Mouse (Mus musculus): ENCODE data around the gene Tmc4. TPM values are rescaled to one million over a fixed set of nuclear protein-coding genes. Genes with fewer than 3 reads are reported as not detected.
"Not testable (repeated sequence)": the region's sequence is repeated elsewhere in the genome, so short reads cannot be mapped to it uniquely, and the experiment has no call there.

Gene Tmc4
- polyA plus RNA-seq (2014; fragmentation: Nextera tagmentation; extraction: Ambion mirVana), result 4.1 and 6.2 TPM in 2 replicates

- Histone ChIP-seq H3K27ac (ENCODE audit: low read depth, low read length) (no peak within 1 kb of the TSS), H3K4me1 (ENCODE audit: control insufficient read depth, insufficient read depth, low read length) (no peaks in the 10 kb centered on the region), H3K9ac (replicated peaks; ENCODE audit: low read depth, low read length) (no peak within 1 kb of the TSS), H3K36me3 (ENCODE audit: control insufficient read depth, insufficient read depth, low read length) (peaks cover 6% of the 10 kb centered on the region; the same call in 1 of the 2 replicates), H3K4me2 (ENCODE audit: low read depth, low read length) (no peak within 1 kb of the TSS), H3K9me3 (ENCODE audit: control insufficient read depth, low read length) (no peaks in the 10 kb centered on the region), H3K27me3 (ENCODE audit: control insufficient read depth, insufficient read depth, low read length) (no peaks in the 10 kb centered on the region), H3K4me3 (ENCODE audit: low read depth, low read length) (no peak within 1 kb of the TSS)
- no peak for ATAC-seq (ENCODE audit: low read depth)
- WGBS, result 63% methylated on average over 9 of the region's 9 CpGs
Observed at GRCm38 (mm10) chr7:3677342-3677741, at the start of gene Tmc4. Tmc4 (minus strand) TSS chr7:3677553.

GRCm38 (mm10) chr7:3725459-3725858, 48.1 kb upstream of the Tmc4 start:
- H3K4me3 ChIP-seq (ENCODE audit: low read depth, low read length); H3K9me3 ChIP-seq (ENCODE audit: control insufficient read depth, low read length); H3K4me1 ChIP-seq (ENCODE audit: control insufficient read depth, insufficient read depth, low read length); H3K4me2 ChIP-seq (ENCODE audit: low read depth, low read length); H3K36me3 ChIP-seq (ENCODE audit: control insufficient read depth, insufficient read depth, low read length); H3K27me3 ChIP-seq (ENCODE audit: control insufficient read depth, insufficient read depth, low read length); H3K27ac ChIP-seq (ENCODE audit: low read depth, low read length); ATAC-seq (ENCODE audit: low read depth); H3K9ac ChIP-seq (replicated peaks; ENCODE audit: low read depth, low read length): not testable (repeated sequence)

- not testable (repeated sequence) for H3K36me3 ChIP-seq (ENCODE audit: control insufficient read depth, insufficient read depth, low read length); H3K27ac ChIP-seq (ENCODE audit: low read depth, low read length); H3K4me2 ChIP-seq (ENCODE audit: low read depth, low read length); H3K27me3 ChIP-seq (ENCODE audit: control insufficient read depth, insufficient read depth, low read length); H3K9me3 ChIP-seq (ENCODE audit: control insufficient read depth, low read length); H3K4me3 ChIP-seq (ENCODE audit: low read depth, low read length); H3K9ac ChIP-seq (replicated peaks; ENCODE audit: low read depth, low read length); H3K4me1 ChIP-seq (ENCODE audit: control insufficient read depth, insufficient read depth, low read length); ATAC-seq (ENCODE audit: low read depth)
- 78% methylated on average over 1 of the region's 3 CpGs for WGBS
Observed at GRCm38 (mm10) chr7:3720268-3720667, 42.9 kb upstream of the Tmc4 start, which contains the start of gene Pirb. Pirb (minus strand) TSS chr7:3720391.

GRCm38 (mm10) chr7:3715249-3715648, 37.9 kb upstream of the Tmc4 start:
- Histone ChIP-seq H3K4me3 (ENCODE audit: low read depth, low read length) (no peak overlapping the region), H3K36me3 (ENCODE audit: control insufficient read depth, insufficient read depth, low read length) (no peaks in the 10 kb centered on the region), H3K9ac (replicated peaks; ENCODE audit: low read depth, low read length) (no peak overlapping the region), H3K27me3 (ENCODE audit: control insufficient read depth, insufficient read depth, low read length) (no peaks in the 10 kb centered on the region), H3K27ac (ENCODE audit: low read depth, low read length) (no peak overlapping the region), H3K4me2 (ENCODE audit: low read depth, low read length) (no peak overlapping the region), H3K4me1 (ENCODE audit: control insufficient read depth, insufficient read depth, low read length) (no peaks in the 10 kb centered on the region), H3K9me3 (ENCODE audit: control insufficient read depth, low read length) (no peaks in the 10 kb centered on the region)
- WGBS, result 66% methylated on average over 1 of the region's 1 CpGs
- ATAC-seq (ENCODE audit: low read depth), result no peak

- Histone ChIP-seq H3K9ac (replicated peaks; ENCODE audit: low read depth, low read length) (no peak overlapping the region), H3K9me3 (ENCODE audit: control insufficient read depth, low read length) (no peaks in the 10 kb centered on the region), H3K4me1 (ENCODE audit: control insufficient read depth, insufficient read depth, low read length) (no peaks in the 10 kb centered on the region), H3K4me3 (ENCODE audit: low read depth, low read length) (no peak overlapping the region), H3K36me3 (ENCODE audit: control insufficient read depth, insufficient read depth, low read length) (peaks cover 7% of the 10 kb centered on the region; the same call in 1 of the 2 replicates), H3K27ac (ENCODE audit: low read depth, low read length) (no peak overlapping the region), H3K4me2 (ENCODE audit: low read depth, low read length) (no peak overlapping the region), H3K27me3 (ENCODE audit: control insufficient read depth, insufficient read depth, low read length) (no peaks in the 10 kb centered on the region)
- ATAC-seq (ENCODE audit: low read depth), result no peak
- 39% methylated on average over 5 of the region's 5 CpGs for WGBS
Observed at GRCm38 (mm10) chr7:3712264-3712942, 35.0 kb upstream of the Tmc4 start.

GRCm38 (mm10) chr7:3709000-3709399, 31.6 kb upstream of the Tmc4 start:
- Histone ChIP-seq H3K36me3 (ENCODE audit: control insufficient read depth, insufficient read depth, low read length) (peaks cover 20% of the 10 kb centered on the region), H3K4me3 (ENCODE audit: low read depth, low read length) (no peak overlapping the region), H3K27ac (ENCODE audit: low read depth, low read length) (no peak overlapping the region), H3K9ac (replicated peaks; ENCODE audit: low read depth, low read length) (no peak overlapping the region), H3K27me3 (ENCODE audit: control insufficient read depth, insufficient read depth, low read length) (no peaks in the 10 kb centered on the region), H3K4me1 (ENCODE audit: control insufficient read depth, insufficient read depth, low read length) (peaks cover 20% of the 10 kb centered on the region), H3K4me2 (ENCODE audit: low read depth, low read length) (no peak overlapping the region), H3K9me3 (ENCODE audit: control insufficient read depth, low read length) (no peaks in the 10 kb centered on the region)
- ATAC-seq (ENCODE audit: low read depth), result no peak
- WGBS, result 69% methylated on average over 1 of the region's 1 CpGs

- not testable (repeated sequence) for H3K4me3 ChIP-seq (ENCODE audit: low read depth, low read length); H3K9ac ChIP-seq (replicated peaks; ENCODE audit: low read depth, low read length); ATAC-seq (ENCODE audit: low read depth); H3K27me3 ChIP-seq (ENCODE audit: control insufficient read depth, insufficient read depth, low read length); H3K9me3 ChIP-seq (ENCODE audit: control insufficient read depth, low read length); H3K27ac ChIP-seq (ENCODE audit: low read depth, low read length); H3K4me2 ChIP-seq (ENCODE audit: low read depth, low read length)
- Histone ChIP-seq H3K36me3 (ENCODE audit: control insufficient read depth, insufficient read depth, low read length) (peaks cover 20% of the 10 kb centered on the region), H3K4me1 (ENCODE audit: control insufficient read depth, insufficient read depth, low read length) (peaks cover 20% of the 10 kb centered on the region)
- whole genome bisulfite sequencing, result 35% methylated on average over 5 of the region's 5 CpGs
Observed at GRCm38 (mm10) chr7:3708447-3708980, 31.2 kb upstream of the Tmc4 start.

GRCm38 (mm10) chr7:3707568-3708413, 30.4 kb upstream of the Tmc4 start:
- Histone ChIP-seq H3K4me3 (ENCODE audit: low read depth, low read length) (no peak overlapping the region), H3K9ac (replicated peaks; ENCODE audit: low read depth, low read length) (no peak overlapping the region), H3K36me3 (ENCODE audit: control insufficient read depth, insufficient read depth, low read length) (peaks cover 20% of the 10 kb centered on the region), H3K9me3 (ENCODE audit: control insufficient read depth, low read length) (no peaks in the 10 kb centered on the region), H3K27me3 (ENCODE audit: control insufficient read depth, insufficient read depth, low read length) (no peaks in the 10 kb centered on the region), H3K27ac (ENCODE audit: low read depth, low read length) (no peak overlapping the region), H3K4me2 (ENCODE audit: low read depth, low read length) (no peak overlapping the region), H3K4me1 (ENCODE audit: control insufficient read depth, insufficient read depth, low read length) (peaks cover 20% of the 10 kb centered on the region)
- no peak for ATAC-seq (ENCODE audit: low read depth)
- 23% methylated on average over 7 of the region's 7 CpGs for WGBS

GRCm38 (mm10) chr7:3707027-3707426, 29.7 kb upstream of the Tmc4 start:
- Histone ChIP-seq H3K36me3 (ENCODE audit: control insufficient read depth, insufficient read depth, low read length) (peaks cover 20% of the 10 kb centered on the region), H3K27ac (ENCODE audit: low read depth, low read length) (no peak overlapping the region), H3K4me1 (ENCODE audit: control insufficient read depth, insufficient read depth, low read length) (peaks cover 20% of the 10 kb centered on the region), H3K9ac (replicated peaks; ENCODE audit: low read depth, low read length) (no peak overlapping the region), H3K4me2 (ENCODE audit: low read depth, low read length) (no peak overlapping the region), H3K27me3 (ENCODE audit: control insufficient read depth, insufficient read depth, low read length) (no peaks in the 10 kb centered on the region), H3K4me3 (ENCODE audit: low read depth, low read length) (no peak overlapping the region), H3K9me3 (ENCODE audit: control insufficient read depth, low read length) (no peaks in the 10 kb centered on the region)
- WGBS, result 63% methylated on average over 4 of the region's 4 CpGs
- no peak for ATAC-seq (ENCODE audit: low read depth)

Data from neural tube, embryonic 14.5 days (tissue).